15 mouse cellular contexts compared by ENCODE assay signal in the genomic region with DNA sequence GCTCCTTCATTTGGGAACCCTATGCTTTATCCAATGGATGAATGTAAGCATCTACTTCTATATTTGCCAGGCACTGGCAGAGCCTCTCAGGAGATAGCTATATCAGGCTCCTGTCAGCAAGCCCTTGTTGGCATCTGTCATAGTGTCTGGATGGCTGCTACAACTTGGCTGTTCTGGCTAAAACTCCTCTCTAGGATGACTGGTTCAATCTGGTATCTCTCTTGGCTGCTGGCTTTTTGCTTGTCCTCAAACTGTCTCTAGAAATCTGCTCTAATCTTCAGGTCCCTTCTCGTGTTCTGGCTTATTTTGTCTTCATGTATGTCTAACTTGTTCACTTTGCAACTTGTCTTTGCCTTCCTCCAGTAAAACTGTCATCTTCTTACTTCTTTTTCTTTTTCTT.
"Had no signal": no experiment of that assay in that cellular context is flagged by ENCODE, and none has a peak within 500 bp of the region (broad histone marks: within the 10 kb centered on the region; RNA-seq: fewer than 3 reads in every experiment).

No protein-coding gene starts in this region.

- DNase-seq: gastrocnemius, postnatal 25 days; heart, adult 18-20 months; heart, postnatal 10 days; heart, postnatal 4 days; kidney, adult 18-20 months; kidney, adult 8-10 months; kidney, postnatal 10 days; kidney, postnatal 25 days; kidney, postnatal 4 days; liver; liver, embryonic 13.5 days had no signal

- ATAC-seq: hindbrain, embryonic 16.5 days; inflammation-experienced regulatory T-cells, adult 6 months; intestine, embryonic 15.5 days; intestine, postnatal 0 days had no signal
